Mouse (Mus musculus) neural tube, embryonic 12.5 days (tissue): Measurements from ENCODE around the gene Mef2b. TPM values are rescaled to one million over a fixed set of nuclear protein-coding genes. Genes with fewer than 3 reads are reported as not detected.

Source experiments
- ATAC-seq: fragments of 200-750 bp; cut with Nextera tagmentation; 2 replicates; pipeline ENCODE4 v1.8.0; 2017; ENCODE audit warnings: low read depth, mild to moderate bottlenecking, moderate TSS enrichment, moderate library complexity; ENCODE audit not compliant: low FRiP score
- H3K27ac ChIP-seq: fragments of 300-500 bp; sonication (generic); 2 replicates; pipeline ENCODE4 v1.5.1; 2016
- H3K27me3 ChIP-seq: fragments of 300-500 bp; sonication (generic); replicated peaks from 2 replicates; pipeline ENCODE4 v1.6.1; 2016; ENCODE audit warnings: mild to moderate bottlenecking
- H3K36me3 ChIP-seq: fragments of 300-500 bp; sonication (generic); 2 replicates; pipeline ENCODE4 v1.6.1; 2016; ENCODE audit warnings: mild to moderate bottlenecking
- H3K4me1 ChIP-seq: fragments of 300-500 bp; sonication (generic); 2 replicates; pipeline ENCODE4 v1.6.1; 2016
- H3K4me2 ChIP-seq: fragments of 300-500 bp; sonication (generic); replicated peaks from 2 replicates; pipeline ENCODE4 v1.6.1; 2016; ENCODE audit warnings: mild to moderate bottlenecking
- H3K4me3 ChIP-seq: fragments of 300-500 bp; sonication (generic); 2 replicates; pipeline ENCODE4 v1.5.1; 2016
- H3K9ac ChIP-seq: fragments of 300-500 bp; sonication (generic); 2 replicates; pipeline ENCODE4 v1.6.1; 2016; ENCODE audit warnings: mild to moderate bottlenecking
- H3K9me3 ChIP-seq: fragments of 300-500 bp; sonication (generic); 2 replicates; pipeline ENCODE4 v1.6.1; 2016; ENCODE audit warnings: mild to moderate bottlenecking
- WGBS: fragments of 180-500 bp; shearing (Covaris S2); methylation state at CpG from one replicate; pipeline ENCODE4 v1.1.7; 2016; 5-methylcytosine and 5-hydroxymethylcytosine counted together
- polyA plus RNA-seq: library from polyadenylated mRNA; unstranded; fragments of >200 nt; fragmentation: Nextera tagmentation; extraction: Ambion mirVana; gene quantifications from 2 replicates; pipeline ENCODE4 v1.2.1, GENCODE M21; 2016

Gene Mef2b
- polyA plus RNA-seq, 1 experiment from 2014 or later: 0.29 TPM

DNA sequence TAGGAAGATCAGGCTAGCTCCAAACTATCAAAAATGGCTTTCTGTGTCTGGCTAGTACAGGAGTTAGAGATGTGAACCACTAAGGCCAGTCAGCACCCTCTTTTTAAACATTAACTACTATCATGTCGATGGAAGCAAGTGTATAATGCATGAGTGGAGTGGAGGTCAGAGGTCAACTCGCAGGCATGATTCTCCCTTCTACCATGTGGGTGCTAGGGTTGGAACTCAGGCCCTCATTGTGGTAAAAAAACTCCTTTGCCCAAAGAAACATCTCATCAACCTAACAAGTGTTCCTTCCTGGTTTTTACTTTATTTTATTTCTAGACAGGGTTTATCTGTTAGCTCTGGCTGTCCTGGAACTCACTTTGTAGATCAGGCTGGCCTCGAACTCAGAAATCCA lies 31.2 kb downstream of the Mef2b start:
- Histone ChIP-seq H3K4me1 (peaks cover 27% of the 10 kb centered on the region), H3K9ac (no peak overlapping the region), H3K27me3 (peaks cover 10% of the 10 kb centered on the region), H3K36me3 (peaks cover 6% of the 10 kb centered on the region; the same call in 1 of the 2 replicates), H3K4me2 (no peak overlapping the region), H3K27ac (no peak overlapping the region), H3K9me3 (no peaks in the 10 kb centered on the region), H3K4me3 (no peak overlapping the region)
- no peak for ATAC-seq
- 81% methylated on average over 3 of the region's 3 CpGs for WGBS

- H3K9ac ChIP-seq: no peak overlapping the region
- no peak for ATAC-seq
- peaks cover 5% of the 10 kb centered on the region for H3K27me3 ChIP-seq
- peaks cover 6% of the 10 kb centered on the region; the same call in 1 of the 2 replicates for H3K36me3 ChIP-seq
- H3K9me3 ChIP-seq: no peaks in the 10 kb centered on the region
- 91% methylated on average over 7 of the region's 7 CpGs for WGBS
- H3K4me3 ChIP-seq: no peak overlapping the region
- H3K4me1 ChIP-seq: peaks cover 23% of the 10 kb centered on the region
- H3K4me2 ChIP-seq: no peak overlapping the region
- H3K27ac ChIP-seq: no peak overlapping the region
Observed at GRCm38 (mm10) chr8:70171240-70171639, 31.7 kb downstream of the Mef2b start.

DNA sequence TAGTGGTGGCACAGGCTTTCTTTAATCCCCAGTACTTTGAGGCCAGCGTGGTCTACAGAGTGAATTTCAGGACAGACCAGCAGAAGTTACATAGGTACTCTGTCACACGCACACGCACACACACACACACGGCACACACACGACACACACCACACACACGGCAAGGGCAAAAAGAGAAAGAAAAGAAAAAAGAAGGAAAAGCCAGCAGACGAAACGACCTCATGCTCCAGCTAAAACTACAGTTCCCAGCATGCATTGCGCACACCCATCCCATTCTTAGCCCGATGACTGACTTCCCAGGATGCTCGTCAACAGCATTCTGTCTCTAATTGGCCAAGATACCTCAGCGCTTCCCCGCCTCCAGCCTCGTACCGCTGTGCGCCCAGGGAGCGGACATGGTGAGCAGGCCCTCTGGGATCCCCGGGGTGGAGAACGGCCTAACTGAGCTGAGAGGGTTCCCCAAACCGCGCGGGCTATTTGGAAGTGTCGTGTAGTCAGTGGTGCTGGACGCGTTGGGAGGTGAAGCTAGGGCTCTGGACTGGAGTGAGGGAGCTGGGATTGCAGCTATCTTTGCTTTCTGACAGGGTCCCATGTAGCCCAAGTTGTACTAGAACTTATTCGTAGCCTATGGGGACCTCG lies 32.7 kb downstream of the Mef2b start, which contains the start of gene Tmem161a:
Tmem161a (plus strand) TSS at position 314 of the 639 bp plus-strand sequence.
- peak within 1 kb of the TSS; percentile 54 for H3K4me3 ChIP-seq
- H3K9ac ChIP-seq: peak within 1 kb of the TSS; percentile 62
- peaks cover 20% of the 10 kb centered on the region for H3K4me1 ChIP-seq
- 3% methylated on average over 27 of the region's 27 CpGs for WGBS
- H3K4me2 ChIP-seq: peak within 1 kb of the TSS; percentile 61
- H3K27me3 ChIP-seq: no peaks in the 10 kb centered on the region
- no peak within 1 kb of the TSS for H3K27ac ChIP-seq
- peak; percentile 94 for ATAC-seq
- no peaks in the 10 kb centered on the region for H3K9me3 ChIP-seq
- peaks cover 13% of the 10 kb centered on the region for H3K36me3 ChIP-seq

GRCm38 (mm10) chr8:70173320-70173719 lies 33.8 kb downstream of the Mef2b start:
- H3K4me3 ChIP-seq: no peak overlapping the region
- H3K9me3 ChIP-seq: no peaks in the 10 kb centered on the region
- WGBS: 85% methylated on average over 5 of the region's 5 CpGs
- H3K27ac ChIP-seq: no peak overlapping the region
- H3K27me3 ChIP-seq: no peaks in the 10 kb centered on the region
- ATAC-seq: no peak
- H3K4me2 ChIP-seq: peak overlapping the region; percentile 61; the same call in 1 of the 2 replicates
- no peak overlapping the region for H3K9ac ChIP-seq
- H3K36me3 ChIP-seq: peaks cover 21% of the 10 kb centered on the region
- H3K4me1 ChIP-seq: peaks cover 20% of the 10 kb centered on the region

GRCm38 (mm10) chr8:70174079-70174478 lies 34.6 kb downstream of the Mef2b start:
- no peak overlapping the region for H3K27ac ChIP-seq
- 0 out of 2 replicates have a peak overlapping the region, but pooled peaks have one; percentile 22 for H3K4me2 ChIP-seq
- WGBS: 92% methylated on average over 7 of the region's 7 CpGs
- H3K4me1 ChIP-seq: peaks cover 20% of the 10 kb centered on the region
- H3K9ac ChIP-seq: 0 out of 2 replicates have a peak overlapping the region, but pooled peaks have one; percentile 5
- H3K9me3 ChIP-seq: no peaks in the 10 kb centered on the region
- no peaks in the 10 kb centered on the region for H3K27me3 ChIP-seq
- peaks cover 26% of the 10 kb centered on the region for H3K36me3 ChIP-seq
- H3K4me3 ChIP-seq: no peak overlapping the region
- no peak for ATAC-seq

DNA sequence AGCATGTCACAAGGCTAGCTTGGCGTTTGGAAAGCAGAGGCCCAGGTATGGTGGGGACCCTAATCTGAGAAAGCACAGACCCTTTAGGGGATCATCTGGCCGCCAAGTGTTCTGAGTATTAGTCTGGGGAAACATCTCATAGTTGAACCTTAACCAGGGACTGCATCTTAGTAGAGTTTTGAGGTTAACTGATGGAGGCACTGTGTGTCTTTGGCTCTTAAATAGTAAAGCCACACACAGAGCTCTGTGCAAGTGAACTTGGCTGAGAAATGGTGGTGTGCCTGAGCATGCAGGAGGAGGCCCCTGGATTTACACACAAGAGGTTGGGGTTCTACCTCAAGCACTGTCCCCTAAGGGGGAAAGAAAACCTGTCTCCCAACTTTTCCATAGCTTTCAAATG lies 38.7 kb downstream of the Mef2b start:
- H3K27me3 ChIP-seq: no peaks in the 10 kb centered on the region
- 84% methylated on average over 2 of the region's 2 CpGs for WGBS
- no peak for ATAC-seq
- peaks cover 55% of the 10 kb centered on the region for H3K36me3 ChIP-seq
- H3K4me3 ChIP-seq: no peak overlapping the region
- no peak overlapping the region for H3K4me2 ChIP-seq
- no peak overlapping the region for H3K9ac ChIP-seq
- H3K9me3 ChIP-seq: no peaks in the 10 kb centered on the region
- H3K27ac ChIP-seq: no peak overlapping the region
- peaks cover 13% of the 10 kb centered on the region for H3K4me1 ChIP-seq

DNA sequence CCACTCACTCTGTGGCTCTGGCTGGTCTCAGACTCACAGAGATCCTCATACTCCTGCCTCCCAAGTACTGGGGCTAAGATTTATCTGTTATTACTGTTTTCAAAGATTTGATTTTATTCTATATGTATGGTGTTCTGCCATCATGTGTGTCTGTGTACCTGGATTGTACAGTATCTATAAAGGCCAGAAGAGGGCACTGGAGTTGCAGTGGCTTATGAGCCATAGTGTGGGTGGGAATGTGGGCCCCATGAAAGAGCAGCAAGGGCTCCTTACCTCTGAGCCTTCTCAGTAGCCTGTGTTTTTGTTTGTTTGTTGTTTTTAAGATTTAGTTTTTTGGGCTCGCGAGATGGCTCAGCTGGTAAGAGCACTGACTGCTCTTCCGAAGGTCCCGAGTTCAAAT lies 39.6 kb downstream of the Mef2b start:
- peaks cover 59% of the 10 kb centered on the region for H3K36me3 ChIP-seq
- WGBS: 97% methylated on average over 4 of the region's 4 CpGs
- no peak overlapping the region for H3K4me3 ChIP-seq
- no peaks in the 10 kb centered on the region for H3K27me3 ChIP-seq
- no peak overlapping the region for H3K9ac ChIP-seq
- no peak for ATAC-seq
- H3K9me3 ChIP-seq: no peaks in the 10 kb centered on the region
- H3K27ac ChIP-seq: no peak overlapping the region
- H3K4me1 ChIP-seq: peaks cover 7% of the 10 kb centered on the region
- no peak overlapping the region for H3K4me2 ChIP-seq

DNA sequence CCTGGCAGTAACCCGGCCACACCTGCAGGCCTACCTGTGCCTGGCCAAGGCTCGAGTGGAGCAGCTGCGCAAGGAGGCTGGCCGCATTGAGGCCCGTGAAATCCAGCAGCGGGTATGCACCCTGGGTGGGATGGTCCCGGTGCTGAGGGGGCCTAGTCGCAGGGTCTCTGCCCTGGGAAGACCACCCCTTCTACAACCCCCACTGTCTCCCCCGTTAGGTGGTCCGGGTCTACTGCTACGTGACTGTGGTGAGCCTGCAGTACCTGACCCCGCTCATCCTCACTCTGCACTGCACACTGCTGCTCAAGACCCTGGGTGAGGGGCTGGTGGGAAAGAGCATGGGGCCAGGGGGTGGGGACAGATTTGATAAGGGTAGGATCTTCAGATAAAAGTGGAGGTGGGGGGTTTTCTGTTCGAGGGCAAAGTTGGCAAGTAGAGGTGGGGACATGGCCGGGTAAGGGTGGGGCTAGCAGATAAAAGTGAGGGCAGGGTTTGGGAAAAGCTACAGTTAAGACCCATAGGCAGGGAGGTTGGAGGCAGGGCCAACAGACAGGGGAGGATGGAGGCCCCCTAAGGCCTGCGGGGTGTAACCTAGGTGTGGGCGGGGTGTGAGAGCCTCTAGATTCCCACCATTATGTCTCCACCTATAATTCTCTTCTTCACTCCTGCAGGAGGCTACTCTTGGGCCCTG lies 41.8 kb downstream of the Mef2b start:
- Histone ChIP-seq H3K4me3 (no peak overlapping the region), H3K4me1 (no peaks in the 10 kb centered on the region), H3K27ac (no peak overlapping the region), H3K27me3 (no peaks in the 10 kb centered on the region), H3K9ac (no peak overlapping the region), H3K9me3 (no peaks in the 10 kb centered on the region), H3K4me2 (no peak overlapping the region), H3K36me3 (peaks cover 53% of the 10 kb centered on the region)
- ATAC-seq: no peak
- 69% methylated on average over 16 of the region's 16 CpGs for WGBS

- Histone ChIP-seq H3K4me3 (no peak overlapping the region), H3K27me3 (no peaks in the 10 kb centered on the region), H3K9ac (no peak overlapping the region), H3K36me3 (peaks cover 49% of the 10 kb centered on the region), H3K9me3 (no peaks in the 10 kb centered on the region), H3K27ac (no peak overlapping the region), H3K4me1 (no peaks in the 10 kb centered on the region), H3K4me2 (no peak overlapping the region)
- ATAC-seq: no peak
- 47% methylated on average over 2 of the region's 2 CpGs for whole genome bisulfite sequencing
Observed at GRCm38 (mm10) chr8:70181903-70182252, 42.4 kb downstream of the Mef2b start.

DNA sequence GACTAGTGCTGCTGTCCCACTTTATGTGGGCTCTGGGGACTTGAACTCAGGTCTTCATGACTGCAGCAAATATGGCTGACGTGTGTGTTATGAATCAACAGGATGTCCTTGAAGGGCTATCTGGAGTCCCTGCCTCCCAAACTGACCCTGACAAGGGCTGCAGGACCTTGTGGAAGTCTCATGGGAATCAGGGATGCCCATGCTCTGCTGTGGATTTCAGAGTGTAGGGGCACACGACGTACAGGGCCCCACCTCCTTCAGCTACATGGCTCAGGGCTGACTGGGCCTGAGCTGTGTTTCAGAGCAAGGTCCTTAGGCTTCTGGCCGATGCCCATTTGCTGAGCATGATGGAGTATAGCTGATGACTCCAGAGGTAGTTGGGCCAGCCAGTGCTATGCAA lies 43.7 kb downstream of the Mef2b start:
- WGBS: 88% methylated on average over 4 of the region's 4 CpGs
- no peak overlapping the region for H3K9ac ChIP-seq
- no peak overlapping the region for H3K4me2 ChIP-seq
- no peaks in the 10 kb centered on the region for H3K9me3 ChIP-seq
- H3K36me3 ChIP-seq: peaks cover 40% of the 10 kb centered on the region
- ATAC-seq: no peak
- H3K4me3 ChIP-seq: no peak overlapping the region
- H3K27me3 ChIP-seq: no peaks in the 10 kb centered on the region
- no peaks in the 10 kb centered on the region for H3K4me1 ChIP-seq
- H3K27ac ChIP-seq: no peak overlapping the region

DNA sequence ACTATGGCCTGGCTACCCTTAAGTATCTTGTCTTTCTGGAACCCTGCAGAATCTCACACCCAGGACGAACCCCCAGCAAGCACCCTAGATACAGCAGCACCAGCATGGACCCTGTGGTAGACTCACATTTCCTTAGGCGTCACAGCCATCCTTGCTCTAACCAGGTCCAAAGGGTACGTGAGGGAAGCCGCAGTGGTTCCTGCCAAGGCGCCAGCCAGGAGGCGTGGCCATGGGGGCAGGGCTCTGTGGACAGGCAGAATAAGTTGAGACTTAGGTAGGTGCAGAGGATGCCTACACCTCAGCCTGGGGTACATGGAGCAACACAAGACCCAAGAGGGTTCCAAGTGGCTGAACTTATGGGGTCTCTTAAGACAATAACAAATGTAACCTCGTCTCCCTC lies 49.2 kb downstream of the Mef2b start:
- no peak for ATAC-seq
- H3K4me3 ChIP-seq: no peak overlapping the region

GRCm38 (mm10) chr8:70193238-70193637 lies 53.7 kb downstream of the Mef2b start:
- Histone ChIP-seq H3K4me2 (no peak overlapping the region), H3K27ac (no peak overlapping the region), H3K4me3 (no peak overlapping the region), H3K9me3 (no peaks in the 10 kb centered on the region), H3K4me1 (peaks cover 9% of the 10 kb centered on the region; the same call in 1 of the 2 replicates), H3K36me3 (no peaks in the 10 kb centered on the region), H3K27me3 (no peaks in the 10 kb centered on the region), H3K9ac (no peak overlapping the region)
- no peak for ATAC-seq
- WGBS: 47% methylated on average over 5 of the region's 5 CpGs

More for the DNA sequence above, 49.2 kb downstream of the Mef2b start:
- Histone ChIP-seq H3K27me3 (no peaks in the 10 kb centered on the region), H3K4me1 (peaks cover 9% of the 10 kb centered on the region; the same call in 1 of the 2 replicates), H3K4me2 (no peak overlapping the region), H3K36me3 (0 out of 2 replicates have a peak, but pooled peaks cover 3% of the 10 kb centered on the region), H3K9me3 (no peaks in the 10 kb centered on the region), H3K27ac (no peak overlapping the region), H3K9ac (no peak overlapping the region)
- 73% methylated on average over 7 of the region's 7 CpGs for WGBS
